Mouse (Mus musculus) heart, postnatal 10 days (tissue): ENCODE results near the gene Olfr1415. TPM values are rescaled to one million over a fixed set of nuclear protein-coding genes. Genes with fewer than 3 reads are reported as not detected.
"Not testable (repeated sequence)": the region's sequence is repeated elsewhere in the genome, so short reads cannot be mapped to it uniquely, and the experiment has no call there.

ENCODE experiments used
- DNase-seq, 2 experiments: peaks; one replicate each; pipeline ENCODE4 v3.0.0; 2021
- intact Hi-C: fragments of 180-260 bp; cut with DNase I; formaldehyde crosslinking; loops from one replicate; pipeline ENCODE4 v1.15.1; 2025
- total RNA-seq, 2 experiments: library from RNA; stranded (reverse); gene quantifications; 2 replicates each; pipeline ENCODE4 v1.2.3; 2021

The Olfr1415 gene
- not detected for total RNA-seq

DNA sequence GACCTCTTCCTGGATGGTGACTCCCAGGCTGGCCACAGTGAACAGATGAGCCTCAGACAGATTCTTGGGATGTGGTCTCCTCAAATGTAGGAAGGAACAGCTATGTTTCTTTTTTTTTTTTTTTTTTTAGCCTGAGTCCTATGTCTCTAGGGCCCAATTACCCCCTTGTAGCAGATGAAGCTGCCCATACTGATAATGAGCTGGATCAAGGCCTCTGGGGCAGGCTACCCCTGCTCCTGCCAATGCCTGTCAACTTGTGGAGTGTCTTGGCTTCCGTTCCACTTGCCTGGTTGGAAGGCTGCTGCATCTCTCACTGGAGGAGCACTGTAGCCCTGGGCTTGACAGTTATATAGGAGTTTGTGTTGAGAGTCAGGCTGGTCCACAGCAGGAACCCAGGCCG lies at the start of gene Olfr1415:
Gene Olfr1415, minus strand, starts transcription at position 101 of the 400 bp plus-strand sequence.
- intact Hi-C loops, result no loop called here
- no peak for DNase-seq

DNA sequence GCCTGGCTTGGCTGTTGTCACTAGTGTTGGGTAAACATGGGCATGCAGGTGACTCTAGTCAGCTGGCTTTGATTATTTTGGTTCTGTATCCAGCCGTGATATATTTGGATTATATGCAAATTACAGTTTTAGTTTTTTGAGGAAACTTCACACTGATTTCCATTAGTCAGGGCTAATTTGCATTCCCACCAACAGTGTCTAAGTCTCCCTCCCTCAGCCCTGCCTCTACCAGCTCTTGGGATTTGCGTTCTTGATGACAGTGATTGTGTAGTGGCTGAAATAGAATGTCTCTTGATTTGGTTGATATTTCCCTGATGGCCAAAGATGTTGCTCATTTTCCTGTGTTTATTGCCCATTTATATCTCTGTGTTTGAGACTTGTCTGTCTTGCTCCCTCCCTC lies 43.2 kb upstream of the Olfr1415 start:
- intact Hi-C loops, result no loop called here

DNA sequence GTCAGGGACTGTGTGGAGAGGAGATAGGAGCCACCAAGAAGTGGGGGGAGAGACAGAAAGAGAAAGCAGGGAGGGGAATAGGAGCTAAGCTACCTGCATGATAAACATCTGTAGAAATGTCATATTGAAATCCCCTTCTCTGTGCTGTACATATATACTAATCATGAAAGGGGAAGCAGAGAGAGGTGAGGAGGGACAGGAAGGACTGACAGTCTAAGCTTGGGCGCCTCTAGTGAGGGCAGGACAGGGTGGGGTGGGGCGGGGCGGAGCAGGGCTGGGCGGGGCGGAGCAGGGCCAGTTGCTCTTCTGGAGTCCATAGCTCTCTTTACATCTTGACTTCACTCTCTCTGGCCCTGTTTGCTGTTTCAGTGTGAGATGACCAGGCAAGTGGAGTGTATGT lies 41.1 kb upstream of the Olfr1415 start:
- DNase-seq, result no peak
- intact Hi-C loops, result no loop called here

More for the DNA sequence above, 43.2 kb upstream of the Olfr1415 start:
- no peak for DNase-seq

DNA sequence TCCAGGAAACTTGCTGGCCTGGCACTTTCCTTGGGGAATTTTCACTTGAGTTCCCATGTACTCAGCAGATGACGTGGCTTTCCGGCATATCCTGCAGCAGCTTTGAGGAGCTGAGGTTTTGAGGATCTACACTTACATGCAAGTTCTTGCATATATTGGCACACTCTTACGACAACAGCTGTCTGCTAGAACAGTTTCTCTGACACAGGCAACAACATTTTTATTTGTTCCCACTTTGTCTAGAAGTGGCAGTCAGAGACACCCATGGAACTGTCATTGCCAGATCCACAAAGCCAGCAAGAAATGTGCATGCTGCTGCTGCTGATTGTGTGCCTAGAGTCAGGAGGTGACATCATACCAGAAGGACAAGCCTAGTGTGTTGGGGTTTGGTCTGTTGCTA lies 27.9 kb upstream of the Olfr1415 start:
- intact Hi-C loops, result loop anchor here (5.0 kb wide), 2 partner anchors 124 to 309 kb away; partner anchors contain the start of genes Gpc1 and Otos
- no peak for DNase-seq

DNA sequence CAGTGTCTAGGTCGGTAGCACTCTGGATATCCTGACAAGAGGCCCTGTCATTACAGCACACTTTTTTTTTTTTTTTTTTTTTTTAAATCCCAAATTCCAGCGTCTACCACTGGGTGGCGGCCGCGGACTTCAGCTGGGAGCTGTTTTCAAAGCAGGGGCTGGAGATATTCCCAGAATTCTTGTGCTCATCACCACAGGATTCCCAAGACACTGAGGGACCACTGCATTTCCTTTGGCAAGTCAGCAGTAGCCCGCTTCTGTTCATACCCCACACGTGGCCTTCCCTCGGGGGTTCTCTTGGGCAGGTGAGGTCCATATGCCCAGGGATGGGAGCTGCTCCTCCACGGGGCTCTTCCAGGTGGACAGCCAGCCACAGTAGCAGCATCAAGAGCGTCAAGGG lies 25.5 kb upstream of the Olfr1415 start:
- DNase-seq, result peak; percentile 19 to 58
- intact Hi-C loops, result loop anchor here (1.0 to 5.0 kb wide), 3 partner anchors 89 to 311 kb away; partner anchors contain the start of genes Gpc1 and Otos

DNA sequence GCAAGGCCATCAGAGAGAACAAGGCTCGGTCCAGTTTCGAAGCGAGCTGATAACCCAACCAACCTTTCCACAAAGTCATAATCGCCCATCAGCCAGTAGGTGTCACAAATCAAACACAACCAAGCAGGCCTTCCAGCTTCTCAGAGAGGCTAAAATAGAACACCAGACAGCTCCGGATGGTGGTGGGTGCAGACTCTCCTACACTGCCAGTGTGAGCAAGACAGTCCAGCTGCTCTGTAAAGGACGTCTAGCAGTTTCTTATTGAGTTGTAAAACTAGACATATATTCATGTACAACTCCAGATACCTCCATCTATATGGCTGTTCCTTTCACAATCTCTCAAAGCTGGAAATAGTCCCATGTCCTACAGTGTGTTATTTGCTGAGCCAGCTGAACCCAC lies 23.1 kb upstream of the Olfr1415 start:
- DNase-seq, result no peak
- intact Hi-C loops, result no loop called here

DNA sequence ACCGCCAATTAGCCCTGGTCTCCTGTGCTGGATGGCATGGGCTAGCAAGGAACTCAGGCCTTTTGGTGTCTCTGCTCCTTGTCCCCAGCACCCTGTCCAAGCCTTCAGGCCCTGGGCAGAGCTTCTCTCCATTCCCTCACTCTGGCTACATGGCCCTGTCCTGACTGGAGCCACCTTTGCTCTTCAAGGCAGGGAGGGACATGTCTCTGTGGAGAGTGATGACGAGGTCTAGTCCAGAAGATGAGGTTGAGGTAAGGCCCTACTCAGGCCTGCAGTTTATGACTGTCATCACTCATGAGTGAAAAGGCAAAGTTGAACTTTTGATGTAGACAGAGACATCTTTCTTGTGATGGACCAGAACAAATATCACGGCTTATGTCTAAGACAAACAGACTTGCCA lies 22.7 kb upstream of the Olfr1415 start, which contains the start of gene Olfr1414:
Gene Olfr1414, minus strand, starts transcription at position 101 of the 400 bp plus-strand sequence.
- intact Hi-C loops, result no loop called here
- no peak for DNase-seq

DNA sequence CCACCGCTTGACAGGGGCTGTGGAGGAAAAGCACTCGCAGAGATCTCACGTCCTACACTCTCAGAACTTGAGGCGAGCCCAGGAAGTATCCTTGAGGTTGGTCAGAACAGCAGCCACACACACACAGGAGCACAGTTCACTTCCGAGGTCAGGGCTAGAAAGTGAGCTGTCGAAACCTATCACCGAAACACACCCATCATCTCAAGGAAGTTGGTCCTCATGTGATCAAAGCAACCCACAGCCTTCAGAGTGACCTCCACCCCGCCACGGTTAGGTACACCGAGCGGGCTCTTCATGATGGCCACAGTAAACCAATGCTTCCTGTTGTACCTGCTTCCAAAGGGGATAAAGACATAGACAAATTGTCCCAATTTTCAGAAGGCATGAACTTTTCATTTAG lies 19.5 kb upstream of the Olfr1415 start:
- intact Hi-C loops, result no loop called here
- no peak for DNase-seq

DNA sequence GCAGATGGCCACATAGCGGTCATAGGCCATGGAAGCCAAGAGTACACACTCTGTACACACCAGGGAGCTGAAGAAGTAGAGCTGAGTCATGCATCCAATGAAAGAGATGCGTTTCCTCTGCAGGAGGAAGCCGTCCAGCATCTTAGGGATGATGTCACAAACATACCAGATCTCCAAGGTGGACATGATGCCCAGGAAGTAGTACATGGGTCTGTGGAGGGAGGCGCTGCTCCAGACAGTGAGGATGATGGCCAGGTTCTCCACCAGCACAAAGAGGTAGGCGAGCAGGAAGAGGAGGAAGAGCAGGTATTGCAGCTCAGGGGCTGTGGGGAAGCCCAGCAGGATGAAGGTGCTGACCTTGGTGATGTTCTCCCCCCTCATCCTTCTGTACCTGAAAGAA lies 15.7 kb upstream of the Olfr1415 start:
- DNase-seq, intact Hi-C loops: not testable (repeated sequence)

DNA sequence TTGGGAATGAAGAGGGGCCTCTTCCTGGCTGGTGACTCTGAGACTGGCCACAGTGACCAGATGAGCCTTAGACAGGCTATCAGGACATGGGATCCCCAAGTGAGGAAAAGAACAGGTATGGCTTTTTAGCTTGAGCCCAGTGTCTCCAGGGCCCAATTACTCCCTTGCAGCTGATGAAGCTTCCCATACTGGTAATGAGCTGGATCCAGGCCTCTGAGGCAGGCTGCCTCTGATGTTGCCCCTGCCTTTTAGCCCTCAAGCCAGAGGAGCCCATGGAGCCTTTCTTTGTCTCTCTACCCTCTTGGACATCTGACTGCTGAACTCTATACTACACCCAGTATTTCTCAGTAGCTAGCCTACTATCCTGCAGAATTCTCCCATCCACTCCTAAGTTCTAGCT lies 10.9 kb downstream of the Olfr1415 start, which contains the start of gene Olfr1416:
Gene Olfr1416, minus strand, starts transcription at position 101 of the 400 bp plus-strand sequence.
- intact Hi-C loops, result no loop called here
- DNase-seq, result no peak

DNA sequence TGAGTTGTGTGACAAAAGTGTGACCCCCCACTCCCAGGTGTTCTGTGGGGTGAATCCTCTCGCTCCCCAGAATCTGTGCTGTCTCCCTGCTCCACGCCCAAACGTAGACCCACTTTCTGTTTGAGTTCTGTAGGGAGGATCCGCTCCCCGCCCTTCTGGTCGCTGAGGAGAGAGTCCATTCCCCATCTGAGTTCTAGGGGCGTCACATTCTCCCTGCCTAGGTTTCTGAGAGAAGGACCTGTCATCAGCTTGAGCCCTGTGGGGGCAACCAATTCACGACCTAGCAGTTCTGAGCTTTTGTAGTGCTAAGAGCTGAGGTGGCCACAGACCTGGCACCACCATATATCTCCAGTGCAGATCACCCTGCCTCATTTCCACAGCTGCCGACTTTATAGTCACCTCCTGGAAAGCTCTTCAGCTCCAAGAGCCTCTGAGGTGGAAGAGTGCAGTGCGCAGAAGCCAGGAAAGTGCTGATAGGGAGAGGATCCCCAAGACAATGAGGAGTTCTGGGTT lies 21.8 kb downstream of the Olfr1415 start:
- intact Hi-C loops, result no loop called here
- DNase-seq, result no peak

DNA sequence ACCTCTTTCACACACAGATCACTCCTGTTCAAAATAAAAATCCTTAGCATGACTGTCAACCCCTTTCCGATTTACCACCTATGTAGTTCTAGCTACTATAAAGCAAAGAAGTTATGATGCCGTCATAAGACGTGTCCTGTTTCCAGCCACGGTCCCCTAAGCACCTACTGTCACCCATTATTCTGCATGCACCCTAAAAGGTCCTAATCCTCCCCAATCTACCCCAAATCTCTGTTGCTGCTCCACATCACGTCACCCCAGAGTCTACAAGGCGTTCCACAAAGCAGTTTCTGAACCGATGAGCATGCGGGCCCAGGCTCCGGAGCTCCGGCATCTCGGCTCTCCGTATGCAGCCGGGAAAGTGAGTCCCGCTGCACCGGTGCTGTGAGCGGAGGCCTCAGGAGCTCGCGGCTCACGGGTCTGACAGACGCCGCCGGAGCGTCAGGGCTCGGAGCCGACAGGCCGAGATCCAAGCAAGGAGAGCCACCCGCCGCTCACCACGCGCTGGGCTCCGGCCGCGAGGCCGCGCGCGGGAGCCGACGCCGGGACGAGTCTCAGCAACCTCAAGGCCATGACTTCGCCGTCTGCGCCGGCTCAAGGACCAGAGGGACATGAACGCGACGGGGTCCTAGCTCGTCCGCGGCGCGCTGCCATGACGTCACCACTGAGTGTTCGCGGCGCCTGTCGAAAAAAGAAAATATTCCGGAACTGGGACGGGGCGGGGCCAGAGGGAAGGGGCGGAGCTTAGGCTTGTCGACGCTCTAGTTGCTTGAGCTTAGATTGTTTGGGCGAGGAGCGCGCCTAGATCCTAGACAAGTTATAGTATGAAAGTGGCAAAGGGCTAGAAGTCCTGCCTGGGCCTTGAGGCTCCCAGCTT lies 22.5 kb downstream of the Olfr1415 start, which contains the start of gene Ndufa10:
Gene Ndufa10, minus strand, starts transcription at position 696 of the 877 bp plus-strand sequence.
- intact Hi-C loops, result no loop called here
- DNase-seq, result peak; percentile 94 to 97

DNA sequence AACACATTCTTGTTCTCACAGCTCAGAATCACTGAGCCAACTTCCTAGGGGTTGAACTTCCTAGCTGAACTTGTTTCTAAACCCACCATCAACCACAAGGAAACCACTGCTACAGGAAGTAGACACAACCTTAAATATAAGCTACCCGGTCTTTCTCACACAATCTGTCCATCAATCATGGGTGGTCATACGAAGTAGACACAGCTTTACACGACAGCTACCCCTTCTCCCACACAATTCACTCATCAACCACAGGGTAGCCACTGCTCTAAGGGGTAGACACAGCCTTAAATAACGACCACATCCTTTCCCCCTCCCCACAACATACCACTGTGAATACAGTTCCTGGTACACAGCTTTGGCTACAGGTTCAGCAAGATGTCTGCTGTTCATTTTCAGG lies 27.0 kb downstream of the Olfr1415 start:
- no peak for DNase-seq
- intact Hi-C loops, result no loop called here

DNA sequence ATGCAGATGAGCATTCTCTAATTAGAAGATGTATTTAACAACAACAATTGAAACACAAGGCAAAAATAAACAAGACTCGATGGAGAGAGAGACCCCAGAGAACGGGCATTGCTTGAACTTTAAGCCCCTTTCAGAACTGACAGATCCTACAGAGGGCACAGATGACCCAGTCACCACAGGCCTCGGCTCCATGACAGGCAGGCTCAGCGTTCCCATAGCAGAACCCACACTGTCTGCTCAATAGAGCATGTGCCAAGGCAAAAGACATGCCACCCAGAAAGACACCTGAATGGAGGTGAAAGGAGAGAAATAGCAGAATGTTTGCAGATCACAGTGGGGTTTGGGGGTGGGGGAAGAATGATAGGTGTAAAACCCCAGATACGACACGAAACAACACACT lies 37.5 kb downstream of the Olfr1415 start:
- no peak for DNase-seq
- intact Hi-C loops, result loop anchor here (5.0 kb wide), 1 partner anchor 546 kb away; no protein-coding TSS in a partner anchor

DNA sequence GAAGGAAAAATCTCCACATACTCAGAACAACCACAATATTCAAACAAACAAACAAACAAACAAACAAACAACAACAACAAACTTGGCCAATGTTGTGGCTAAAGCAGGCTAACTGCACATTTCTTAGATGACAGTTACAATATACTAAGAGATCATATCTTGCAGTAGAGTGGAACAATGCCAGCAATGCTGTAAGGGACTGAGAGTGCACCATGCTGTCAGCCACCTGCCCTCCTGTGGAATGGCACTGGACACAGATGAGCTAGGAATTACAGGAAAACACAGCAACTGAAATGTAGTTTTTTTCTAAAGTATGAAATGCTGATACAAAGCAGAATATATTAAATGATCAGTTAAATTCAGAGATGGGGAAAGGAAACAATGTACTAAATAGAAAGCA lies 38.1 kb downstream of the Olfr1415 start:
- no peak for DNase-seq
- intact Hi-C loops, result loop anchor here (5.0 kb wide), 1 partner anchor 545 kb away; no protein-coding TSS in a partner anchor

DNA sequence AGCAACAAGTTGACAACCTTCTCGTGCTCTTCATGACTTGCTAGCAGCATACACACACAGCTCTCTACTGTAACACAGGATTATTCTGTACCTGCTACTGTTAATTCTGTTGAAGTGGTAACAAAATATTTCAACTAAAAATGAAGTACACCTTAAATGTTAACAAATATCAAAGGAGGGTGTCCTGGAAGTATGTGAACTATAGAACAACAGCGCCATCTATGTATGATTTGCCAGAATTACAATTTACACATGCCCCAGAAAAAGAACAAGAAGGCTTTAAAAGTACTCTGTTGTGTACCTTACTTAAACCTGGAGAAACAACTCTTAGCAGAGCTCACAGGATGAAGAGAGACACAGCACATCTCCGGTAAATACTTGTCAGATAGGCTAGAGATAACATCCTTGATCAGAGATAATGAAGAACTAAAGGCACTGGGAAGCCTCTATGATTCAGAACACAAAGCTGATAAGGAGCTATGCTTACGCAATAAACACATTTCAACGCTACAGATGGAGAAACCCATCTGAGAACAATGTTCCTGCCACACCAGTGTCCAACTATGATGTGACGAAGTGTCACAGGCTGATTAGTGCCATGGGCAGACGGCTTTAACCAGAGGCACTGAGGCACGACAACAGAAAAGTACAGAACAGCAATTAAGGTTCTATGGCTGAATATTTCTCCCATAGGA lies 42.0 kb downstream of the Olfr1415 start:
- intact Hi-C loops, result loop anchor here (1.0 to 5.0 kb wide), 2 partner anchors 277 to 492 kb away; no protein-coding TSS in a partner anchor
- peak; percentile 16 to 31 for DNase-seq

DNA sequence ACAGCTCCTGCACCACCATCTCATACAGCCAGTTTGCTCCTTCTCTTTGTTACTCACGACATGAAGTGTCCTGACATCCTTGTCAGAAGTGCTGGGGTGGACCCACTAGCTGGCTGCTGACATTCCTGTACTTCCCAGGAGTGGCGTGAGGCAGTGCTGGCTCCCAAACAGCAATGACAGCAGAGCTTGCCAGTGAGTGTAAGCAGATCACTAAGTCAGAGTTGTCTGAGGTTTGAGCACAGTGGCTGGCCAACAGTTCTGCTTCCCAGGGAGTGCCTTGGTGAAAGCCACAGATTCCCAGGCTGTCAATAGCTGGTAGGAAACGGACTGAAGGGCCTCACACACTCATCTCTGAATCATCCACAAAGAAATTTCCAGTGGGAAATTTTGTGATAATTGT lies 47.6 kb downstream of the Olfr1415 start:
- DNase-seq, result peak; percentile 31 to 35
- intact Hi-C loops, result no loop called here

DNA sequence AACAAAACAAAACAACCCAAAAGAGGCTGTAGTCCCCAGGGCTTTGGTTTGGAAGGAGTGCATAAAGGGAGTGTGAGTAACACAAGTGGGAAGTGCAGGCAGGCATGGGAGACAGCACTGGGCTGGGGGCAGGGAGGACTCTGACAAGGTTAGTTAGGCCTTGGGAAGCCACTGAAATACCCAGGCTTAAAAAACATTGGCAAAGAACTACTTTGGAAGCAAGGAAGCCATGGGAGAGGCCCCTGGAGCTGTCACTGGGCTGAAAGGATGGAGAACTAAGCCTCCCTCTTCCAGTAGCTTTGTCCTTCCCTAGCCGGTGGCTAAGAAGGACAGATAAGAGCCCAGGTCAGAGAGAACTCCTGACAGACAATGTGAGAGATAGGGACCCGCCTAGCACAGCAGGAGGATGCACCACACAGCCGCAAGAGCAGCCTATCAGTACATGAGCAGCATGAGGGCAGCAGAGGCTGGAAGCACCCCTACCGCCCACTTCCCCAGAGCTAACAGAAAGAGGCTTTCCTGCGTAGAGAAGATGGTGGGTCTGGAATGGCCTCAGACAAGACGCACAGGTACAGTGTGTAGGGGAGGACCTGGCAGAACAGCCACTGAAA lies 54.3 kb downstream of the Olfr1415 start:
- intact Hi-C loops, result no loop called here

DNA sequence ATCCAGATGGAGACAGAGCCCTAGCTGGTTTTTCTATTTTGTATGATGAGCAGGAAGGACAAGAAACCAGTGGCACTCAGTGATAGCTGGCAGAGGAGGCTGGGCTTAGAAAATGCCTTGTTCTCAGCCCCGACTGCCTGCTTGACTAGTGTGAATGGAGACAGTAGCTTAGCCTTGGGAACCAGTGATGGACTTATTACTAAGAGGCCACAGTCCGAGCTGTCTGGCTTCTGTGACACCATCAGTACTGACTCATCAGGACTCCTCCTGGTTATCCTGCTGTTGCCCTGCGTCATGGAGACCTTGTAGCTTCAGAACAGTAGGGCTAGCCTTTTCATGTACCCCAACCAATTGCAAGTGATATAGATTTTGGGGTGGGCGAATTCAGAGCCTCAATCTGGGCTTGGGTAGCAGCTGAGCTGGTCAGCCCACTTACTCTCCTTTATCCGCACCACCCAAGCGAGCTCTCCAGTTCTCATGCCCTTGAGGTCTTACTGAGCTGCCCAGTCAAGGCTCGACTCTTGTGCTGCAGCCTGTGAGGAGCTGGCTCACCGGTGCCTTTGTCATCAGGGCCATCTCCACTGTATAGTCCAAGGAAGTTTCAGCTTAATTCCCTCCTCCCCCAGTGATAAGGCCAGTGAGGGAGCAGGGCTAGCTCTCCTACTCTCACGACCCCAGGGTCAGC lies 55.7 kb downstream of the Olfr1415 start:
- DNase-seq, result no peak
- intact Hi-C loops, result no loop called here

More for the DNA sequence above, 54.3 kb downstream of the Olfr1415 start:
- DNase-seq, result no peak
